Mouse (Mus musculus) hindbrain, embryonic 13.5 days (tissue): ENCODE results near the gene Itgae. TPM values are rescaled to one million over a fixed set of nuclear protein-coding genes. Genes with fewer than 3 reads are reported as not detected.

Experiments used
- ATAC-seq: fragments of 200-750 bp; cut with Nextera tagmentation; 2 replicates; pipeline ENCODE4 v1.8.0; 2017; ENCODE audit warnings: moderate TSS enrichment; ENCODE audit not compliant: low FRiP score
- H3K27ac ChIP-seq: fragments of 300-500 bp; sonication (generic); 2 replicates; pipeline ENCODE4 v1.5.1; 2015; ENCODE audit warnings: inconsistent platforms, mild to moderate bottlenecking, moderate library complexity
- H3K27me3 ChIP-seq: fragments of 300-500 bp; sonication (generic); 2 replicates; pipeline ENCODE4 v1.6.1; 2015; ENCODE audit warnings: mild to moderate bottlenecking, inconsistent platforms
- H3K36me3 ChIP-seq: fragments of 300-500 bp; sonication (generic); 2 replicates; pipeline ENCODE4 v1.6.1; 2015; ENCODE audit warnings: mild to moderate bottlenecking, inconsistent platforms
- H3K4me1 ChIP-seq: fragments of 300-500 bp; sonication (generic); replicated peaks from 2 replicates; pipeline ENCODE4 v1.6.1; 2015; ENCODE audit warnings: inconsistent platforms
- H3K4me2 ChIP-seq: fragments of 300-500 bp; sonication (generic); 2 replicates; pipeline ENCODE4 v1.6.1; 2015; ENCODE audit warnings: inconsistent platforms, mild to moderate bottlenecking, moderate library complexity
- H3K4me3 ChIP-seq: fragments of 300-500 bp; sonication (generic); 2 replicates; pipeline ENCODE4 v1.5.1; 2015; ENCODE audit warnings: mild to moderate bottlenecking, inconsistent platforms
- H3K9ac ChIP-seq: fragments of 300-500 bp; sonication (generic); 2 replicates; pipeline ENCODE4 v1.6.1; 2015; ENCODE audit warnings: mild to moderate bottlenecking, inconsistent platforms
- H3K9me3 ChIP-seq: fragments of 300-500 bp; sonication (generic); 2 replicates; pipeline ENCODE4 v1.6.1; 2016; ENCODE audit warnings: inconsistent platforms
- WGBS: fragments of 180-500 bp; shearing (Covaris S2); methylation state at CpG from one replicate; pipeline ENCODE4 v1.1.7; 2015; 5-methylcytosine and 5-hydroxymethylcytosine counted together
- polyA plus RNA-seq: library from polyadenylated mRNA; unstranded; fragments of >200 nt; fragmentation: Nextera tagmentation; extraction: Ambion mirVana; gene quantifications from 2 replicates; pipeline ENCODE4 v1.2.1, GENCODE M21; 2015

Gene Itgae
- polyA plus RNA-seq, 1 experiment from 2014 or later: 0.27 TPM

GRCm38 (mm10) chr11:73187231-73187630, 96.8 kb downstream of the Itgae start:
- no peak for ATAC-seq

GRCm38 (mm10) chr11:73193047-73193446, 102.7 kb downstream of the Itgae start:
- 88% methylated on average over 6 of the region's 6 CpGs for WGBS
- H3K36me3 ChIP-seq: peaks cover 61% of the 10 kb centered on the region
- no peak overlapping the region for H3K27ac ChIP-seq
- peaks cover 15% of the 10 kb centered on the region for H3K4me1 ChIP-seq
- H3K27me3 ChIP-seq: no peaks in the 10 kb centered on the region
- no peak overlapping the region for H3K4me3 ChIP-seq
- no peak overlapping the region for H3K4me2 ChIP-seq
- no peaks in the 10 kb centered on the region for H3K9me3 ChIP-seq
- no peak for ATAC-seq
- no peak overlapping the region for H3K9ac ChIP-seq

More at GRCm38 (mm10) chr11:73187231-73187630, 96.8 kb downstream of the Itgae start:
- Histone ChIP-seq H3K4me2 (no peak overlapping the region), H3K4me3 (no peak overlapping the region), H3K9me3 (no peaks in the 10 kb centered on the region), H3K27ac (no peak overlapping the region), H3K4me1 (no peaks in the 10 kb centered on the region), H3K9ac (no peak overlapping the region), H3K36me3 (peaks cover 95% of the 10 kb centered on the region), H3K27me3 (no peaks in the 10 kb centered on the region)
- WGBS: 90% methylated on average over 6 of the region's 6 CpGs

DNA sequence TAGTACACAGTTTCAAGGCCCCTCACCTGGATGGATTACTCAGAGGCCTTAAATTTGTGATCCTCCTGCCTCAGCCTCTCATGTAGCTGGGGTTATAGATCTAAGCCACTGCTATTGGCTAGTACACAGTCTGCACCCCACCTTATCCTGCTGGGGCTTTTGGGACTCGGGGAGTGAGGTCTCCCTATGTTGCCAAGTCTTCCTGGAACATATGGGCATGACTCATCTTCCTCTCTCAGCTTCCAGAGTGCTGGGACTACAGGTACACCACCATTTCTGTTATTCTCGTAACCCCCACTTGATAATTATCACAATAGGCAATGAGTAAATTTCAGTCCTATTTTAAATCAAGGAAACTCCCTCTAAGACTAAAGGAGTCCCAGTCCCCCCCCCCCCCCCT, 104.1 kb downstream of the Itgae start:
- 77% methylated on average over 2 of the region's 2 CpGs for WGBS
- Histone ChIP-seq H3K36me3 (peaks cover 48% of the 10 kb centered on the region), H3K27me3 (no peaks in the 10 kb centered on the region), H3K4me1 (peaks cover 21% of the 10 kb centered on the region), H3K9ac (no peak overlapping the region), H3K27ac (no peak overlapping the region), H3K9me3 (no peaks in the 10 kb centered on the region), H3K4me2 (no peak overlapping the region), H3K4me3 (no peak overlapping the region)
- ATAC-seq: no peak

Other genes with a start within 250 kb of the Itgae start
- gene Atp2a3, start 129.4 kb upstream of the Itgae start, polyA plus RNA-seq: 1.3 and 1.4 TPM in 2 replicates
- gene P2rx1, start 91.5 kb upstream of the Itgae start, polyA plus RNA-seq: 0.65 TPM in 2 replicates
- gene Camkk1, start 71.6 kb upstream of the Itgae start, polyA plus RNA-seq: 21.5 and 23.1 TPM in 2 replicates
- gene Ncbp3, start 42.8 kb upstream of the Itgae start, polyA plus RNA-seq: 12.5 and 13.1 TPM in 2 replicates
- 3.7 and 3.8 TPM in 2 replicates for gene Haspin, start 47.7 kb downstream of the Itgae start, polyA plus RNA-seq
- 0.28 and 0.42 TPM in 2 replicates for gene P2rx5, start 69.8 kb downstream of the Itgae start, polyA plus RNA-seq
- gene Emc6, start 86.5 kb downstream of the Itgae start, polyA plus RNA-seq: 120 and 136 TPM in 2 replicates
- gene Tax1bp3, start 86.5 kb downstream of the Itgae start, polyA plus RNA-seq: 180 and 185 TPM in 2 replicates
- 21.5 and 22.8 TPM in 2 replicates for gene Ctns, start 108.5 kb downstream of the Itgae start, polyA plus RNA-seq
- 2.0 and 2.3 TPM in 2 replicates for gene Shpk, start 108.9 kb downstream of the Itgae start, polyA plus RNA-seq
- gene Trpv1, start 143.7 kb downstream of the Itgae start, polyA plus RNA-seq: 0.41 and 0.86 TPM in 2 replicates
- 0.06 and 0.18 TPM in 2 replicates for gene Trpv3, start 176.8 kb downstream of the Itgae start, polyA plus RNA-seq
- 0.84 and 2.4 TPM in 2 replicates for gene Aspa, start 239.0 kb downstream of the Itgae start, polyA plus RNA-seq
- not detected in 2 replicates for gene Gm49340, start 239.2 kb downstream of the Itgae start, polyA plus RNA-seq
- not detected in 2 replicates for gene Spata22, start 239.2 kb downstream of the Itgae start, polyA plus RNA-seq